Mouse (Mus musculus): Measurements from ENCODE around the gene Pdzk1ip1.

Gene Pdzk1ip1

GRCm38 (mm10) chr4:115088611-115089338, at the start of gene Pdzk1ip1:
Gene Pdzk1ip1 (plus strand): TSS chr4:115088708.
- DNase-seq (ENCODE audit: low read depth, low spot score): no peak

GRCm38 (mm10) chr4:115045621-115046020, 42.9 kb upstream of the Pdzk1ip1 start:
- no peak for DNase-seq (ENCODE audit: low read depth, low spot score)

- no peak for DNase-seq (ENCODE audit: low read depth, low spot score)
Observed at GRCm38 (mm10) chr4:115047750-115048149, 40.8 kb upstream of the Pdzk1ip1 start.

DNA sequence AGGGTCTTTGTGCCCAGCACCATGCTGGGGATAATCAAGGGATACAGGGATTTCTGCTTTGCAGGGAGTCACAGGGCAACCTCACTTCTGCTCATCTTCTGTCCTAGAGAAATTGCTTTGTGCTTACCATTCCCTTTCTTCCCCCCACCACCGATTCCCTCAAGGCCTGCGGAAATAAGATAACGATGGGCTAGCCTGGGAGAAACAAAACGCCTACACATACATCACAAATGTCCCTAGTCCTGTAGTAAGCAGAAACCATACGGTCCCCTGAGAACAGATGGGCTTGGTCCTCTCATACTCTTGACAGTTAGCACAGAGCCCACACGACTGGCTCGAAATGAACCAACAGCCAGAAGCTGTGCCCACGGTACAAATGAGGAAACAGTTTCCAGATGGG, 40.3 kb upstream of the Pdzk1ip1 start:
- no peak for DNase-seq (ENCODE audit: low read depth, low spot score)

GRCm38 (mm10) chr4:115051245-115051644, 37.3 kb upstream of the Pdzk1ip1 start:
- no peak for DNase-seq (ENCODE audit: low read depth, low spot score)

DNA sequence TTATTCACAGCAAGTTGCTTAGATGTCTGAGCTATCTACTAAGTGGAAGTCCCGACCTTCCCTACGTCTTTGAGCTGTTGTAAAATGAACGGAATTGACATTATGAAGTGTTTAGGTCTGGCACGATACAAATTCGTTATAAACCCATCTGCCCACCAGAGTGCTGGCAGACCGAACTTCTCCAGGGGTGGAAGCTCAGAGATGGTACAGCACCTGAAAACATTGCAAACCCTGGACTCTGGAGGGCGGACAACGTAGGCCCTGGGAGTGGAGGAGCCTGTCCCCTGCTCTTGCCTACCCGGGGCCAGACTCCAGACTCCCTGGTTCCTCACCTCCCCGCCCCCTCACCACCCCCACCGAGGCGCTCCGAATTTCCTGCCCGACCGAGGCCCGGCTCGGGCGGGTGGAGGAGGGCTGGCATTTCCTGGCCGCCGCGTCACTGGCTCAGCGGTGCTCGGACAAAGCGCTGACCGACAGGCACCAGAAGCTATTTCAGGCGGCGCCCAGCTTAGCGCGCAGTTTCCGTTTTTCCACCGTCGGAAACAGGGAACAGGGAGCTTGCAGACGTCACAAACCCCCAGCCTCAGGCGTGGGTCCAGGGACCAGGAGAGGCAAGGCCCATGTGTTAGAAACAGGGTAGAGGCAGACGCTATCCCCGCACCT, 36.0 kb upstream of the Pdzk1ip1 start:
- DNase-seq (ENCODE audit: low read depth, low spot score): peak; percentile 59

- DNase-seq (ENCODE audit: low read depth, low spot score): no peak
Observed at GRCm38 (mm10) chr4:115055044-115055443, 33.5 kb upstream of the Pdzk1ip1 start.

- no peak for DNase-seq (ENCODE audit: low read depth, low spot score)
Observed at GRCm38 (mm10) chr4:115055691-115056090, 32.8 kb upstream of the Pdzk1ip1 start.

- DNase-seq (ENCODE audit: low read depth, low spot score): no peak
Observed at GRCm38 (mm10) chr4:115056371-115056920, 32.1 kb upstream of the Pdzk1ip1 start, which contains the start of gene Tal1. Gene Tal1 (plus strand): TSS chr4:115056426.

DNA sequence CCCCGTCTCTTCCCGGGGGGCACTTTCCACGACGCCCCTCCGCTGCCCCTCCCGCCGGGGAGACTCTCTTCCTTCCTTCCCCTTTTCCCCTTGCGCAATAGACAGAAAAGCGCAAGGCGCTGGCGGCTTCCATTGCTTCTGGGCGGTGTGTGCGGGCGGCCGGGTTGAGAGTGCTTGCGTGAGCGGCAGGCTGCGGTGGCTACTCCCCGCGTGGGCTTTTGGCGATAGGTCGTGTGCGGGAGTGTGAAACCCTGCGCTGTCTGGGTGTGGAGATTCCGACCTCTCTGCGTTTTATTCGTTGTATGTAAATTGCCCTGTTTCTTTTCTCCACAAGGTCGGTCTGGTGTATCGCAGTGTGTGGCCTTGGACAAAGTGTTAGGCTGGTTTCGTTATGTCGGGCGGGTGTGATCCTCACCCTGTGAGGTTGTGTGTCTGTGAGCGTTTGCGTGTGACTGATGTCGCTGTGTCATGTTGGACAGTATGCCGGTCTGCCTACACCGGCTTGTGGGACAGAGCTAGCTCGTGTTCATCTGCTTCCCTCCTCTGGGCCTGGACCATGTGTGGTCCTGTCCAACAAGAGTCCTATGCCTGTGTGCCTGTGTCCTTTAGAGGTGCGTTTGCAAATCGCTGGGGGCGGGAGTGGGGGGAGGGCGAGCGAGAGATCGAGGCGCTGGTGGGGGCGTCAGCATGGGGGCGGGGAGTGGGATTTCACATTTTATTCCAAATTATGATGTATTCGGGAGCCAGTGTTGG, 31.4 kb upstream of the Pdzk1ip1 start:
- DNase-seq (ENCODE audit: low read depth, low spot score): peak; percentile 63

DNA sequence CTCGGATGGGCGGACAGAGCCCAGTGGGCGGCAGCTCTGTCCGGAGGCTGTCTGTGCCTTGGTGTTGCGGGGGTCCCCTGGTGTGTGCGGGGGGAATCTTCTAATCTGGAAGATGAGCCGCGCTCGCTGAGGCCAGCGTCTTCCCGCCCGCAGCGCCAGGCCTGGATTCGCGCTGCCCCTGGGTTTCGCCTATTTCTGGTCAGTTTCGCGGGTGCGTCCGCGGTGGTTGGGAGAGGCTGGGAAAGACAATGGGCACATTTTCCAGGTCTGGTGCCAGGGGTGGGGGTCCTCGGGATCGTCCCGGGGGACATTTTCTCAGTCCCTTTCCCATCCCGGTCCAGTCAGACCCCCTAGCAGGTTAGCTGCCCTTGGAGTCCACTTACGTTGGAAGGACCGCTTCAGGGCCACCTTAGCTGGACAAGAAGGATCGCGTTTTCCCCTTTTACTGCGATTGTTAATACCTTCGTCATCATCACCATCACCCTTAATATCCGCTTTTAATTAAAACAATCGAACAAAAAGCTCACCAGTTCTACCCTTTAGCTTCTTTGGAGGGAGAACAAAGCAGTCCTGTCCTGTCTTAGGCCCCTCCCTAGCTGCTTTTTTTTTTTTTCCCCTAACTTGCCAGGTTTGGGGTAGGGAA, 30.7 kb upstream of the Pdzk1ip1 start:
- no peak for DNase-seq (ENCODE audit: low read depth, low spot score)

- no peak for DNase-seq (ENCODE audit: low read depth, low spot score)
Observed at GRCm38 (mm10) chr4:115058317-115058761, 30.2 kb upstream of the Pdzk1ip1 start.

GRCm38 (mm10) chr4:115058871-115059590, 29.5 kb upstream of the Pdzk1ip1 start:
- no peak for DNase-seq (ENCODE audit: low read depth, low spot score)

DNA sequence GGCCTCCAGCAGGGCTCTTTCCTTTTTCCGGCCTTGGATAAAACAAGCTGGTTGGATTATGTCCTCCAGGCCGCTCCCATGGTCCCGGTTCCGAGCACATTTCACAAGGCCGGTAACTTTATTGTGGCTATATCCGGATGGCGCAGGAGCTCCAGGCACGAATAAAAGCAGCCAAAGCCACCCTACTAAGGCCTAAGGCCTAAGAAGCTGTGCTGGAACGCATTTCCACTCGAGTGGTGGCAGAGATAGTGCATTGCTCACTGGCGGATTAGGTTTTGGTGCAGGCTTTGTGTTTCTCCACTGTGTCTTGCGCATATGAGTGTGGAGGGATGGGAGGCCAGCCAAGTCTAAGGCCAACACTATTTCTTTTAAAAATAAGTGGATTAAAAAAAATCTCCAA, 28.6 kb upstream of the Pdzk1ip1 start:
- DNase-seq (ENCODE audit: low read depth, low spot score): no peak

DNA sequence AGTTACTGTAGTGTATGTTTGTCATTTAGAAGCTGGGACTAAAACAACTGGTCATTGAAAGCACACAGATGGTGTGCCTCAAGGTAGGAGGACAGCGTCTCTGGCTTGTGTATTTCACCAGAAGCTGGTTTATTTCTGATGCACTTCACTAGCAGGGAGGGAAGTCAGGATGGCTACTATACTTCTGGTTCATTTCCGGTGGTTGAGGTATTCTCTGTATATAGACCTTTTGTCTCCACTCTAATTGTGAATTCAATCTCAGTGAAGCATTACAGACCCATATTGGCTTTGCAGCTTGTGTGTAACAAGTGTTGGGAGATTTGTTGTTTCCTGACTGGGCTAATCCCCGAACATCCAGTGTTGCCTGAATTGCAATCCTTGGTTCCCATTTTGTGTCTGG, 27.8 kb upstream of the Pdzk1ip1 start:
- no peak for DNase-seq (ENCODE audit: low read depth, low spot score)

DNA sequence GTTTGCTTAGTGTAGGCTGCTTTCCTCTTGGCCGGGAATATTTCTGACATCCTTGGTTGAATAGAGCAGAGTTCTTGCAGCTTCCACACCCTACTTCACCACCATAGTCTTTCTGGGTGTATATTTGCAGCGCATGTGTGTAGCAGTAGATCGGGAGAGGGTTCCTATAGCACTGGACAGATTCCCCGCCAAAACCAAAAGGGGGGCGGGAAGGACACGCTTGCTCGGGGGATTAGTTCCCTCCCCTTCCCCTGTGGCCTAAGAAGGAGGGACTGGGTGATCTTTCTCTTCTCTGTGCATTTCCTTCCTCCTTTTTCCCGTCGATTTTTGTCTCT, 26.0 kb upstream of the Pdzk1ip1 start:
- DNase-seq (ENCODE audit: low read depth, low spot score): no peak

DNA sequence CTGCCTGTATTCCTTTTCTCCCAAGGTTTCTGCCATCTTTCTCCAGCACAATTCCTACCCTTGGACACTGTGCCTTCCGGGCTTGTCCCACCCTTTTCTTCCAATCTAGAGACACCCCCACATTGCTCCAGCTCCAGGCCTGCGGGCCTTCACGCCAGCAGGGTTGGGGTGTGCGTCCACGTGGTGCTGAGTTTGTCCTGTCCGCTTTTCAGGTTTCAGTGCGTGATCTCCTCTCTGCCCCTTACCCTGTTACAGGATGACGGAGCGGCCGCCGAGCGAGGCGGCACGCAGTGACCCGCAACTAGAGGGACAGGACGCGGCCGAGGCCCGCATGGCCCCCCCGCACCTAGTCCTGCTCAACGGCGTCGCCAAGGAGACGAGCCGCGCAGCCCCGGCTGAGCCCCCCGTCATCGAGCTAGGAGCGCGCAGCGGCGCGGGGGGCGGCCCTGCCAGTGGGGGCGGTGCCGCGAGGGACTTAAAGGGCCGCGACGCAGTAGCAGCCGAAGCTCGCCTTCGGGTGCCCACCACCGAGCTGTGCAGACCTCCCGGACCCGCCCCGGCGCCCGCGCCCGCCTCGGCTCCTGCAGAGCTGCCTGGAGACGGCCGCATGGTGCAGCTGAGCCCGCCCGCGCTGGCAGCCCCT, 25.5 kb upstream of the Pdzk1ip1 start:
- DNase-seq (ENCODE audit: low read depth, low spot score): no peak

- DNase-seq (ENCODE audit: low read depth, low spot score): no peak
Observed at GRCm38 (mm10) chr4:115063518-115064239, 24.8 kb upstream of the Pdzk1ip1 start.

DNA sequence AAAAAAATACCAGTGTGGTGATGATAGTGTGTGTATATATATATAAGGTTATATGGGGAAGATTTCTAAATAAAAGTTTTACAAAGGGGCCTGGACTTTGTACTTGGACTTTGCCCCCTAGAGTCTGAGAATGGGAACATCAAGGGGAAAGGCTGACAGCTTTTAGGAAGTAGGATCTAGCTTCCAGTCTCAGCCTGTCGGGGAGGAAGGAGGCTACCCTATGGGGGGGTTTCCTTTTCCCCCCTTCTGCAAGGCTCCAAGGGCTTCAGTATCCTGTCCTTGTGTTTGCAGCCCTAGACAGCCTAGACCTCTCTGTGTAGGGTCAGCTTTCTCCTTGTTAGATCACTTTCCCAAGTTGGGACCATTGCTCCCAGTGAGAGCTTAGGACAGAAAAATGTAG, 16.8 kb upstream of the Pdzk1ip1 start:
- DNase-seq (ENCODE audit: low read depth, low spot score): no peak

GRCm38 (mm10) chr4:115074789-115075188, 13.7 kb upstream of the Pdzk1ip1 start:
- no peak for DNase-seq (ENCODE audit: low read depth, low spot score)

Data from forelimb bud, embryonic 11.5 days (tissue).